Mouse (Mus musculus) adrenal gland, postnatal 4 days (tissue): ENCODE results near the gene Slc9a1. TPM values are rescaled to one million over a fixed set of nuclear protein-coding genes. Genes with fewer than 3 reads are reported as not detected.

Experiments used
- DNase-seq, 2 experiments: peaks; one replicate each; pipeline ENCODE4 v3.0.0; 2021 to 2022; ENCODE audit warnings: low spot score in 2 of 2, mixed read lengths in 2 of 2
- total RNA-seq, 2 experiments: library from RNA; stranded (reverse); gene quantifications; 2 replicates each; pipeline ENCODE4 v1.2.3; 2021

Gene Slc9a1
- total RNA-seq, 2 experiments from 2014 or later = 52.9 to 54.4 TPM

GRCm38 (mm10) chr4:133400098-133400497, 30.6 kb downstream of the Slc9a1 start:
- no peak for DNase-seq

- DNase-seq = no peak
Observed at GRCm38 (mm10) chr4:133402011-133402410, 32.5 kb downstream of the Slc9a1 start.

- DNase-seq = no peak
Observed at GRCm38 (mm10) chr4:133403611-133404228, 34.2 kb downstream of the Slc9a1 start.

- no peak for DNase-seq
Observed at GRCm38 (mm10) chr4:133404256-133404655, 34.8 kb downstream of the Slc9a1 start.

- no peak for DNase-seq
Observed at GRCm38 (mm10) chr4:133406313-133407056, 37.0 kb downstream of the Slc9a1 start.

GRCm38 (mm10) chr4:133407114-133407787, 37.7 kb downstream of the Slc9a1 start:
- DNase-seq = peak in 1 of 2 experiments; percentile 56

GRCm38 (mm10) chr4:133408006-133408405, 38.5 kb downstream of the Slc9a1 start:
- no peak for DNase-seq

GRCm38 (mm10) chr4:133410994-133411393, 41.5 kb downstream of the Slc9a1 start:
- DNase-seq = no peak

- DNase-seq = no peak
Observed at GRCm38 (mm10) chr4:133412096-133412495, 42.6 kb downstream of the Slc9a1 start.

- DNase-seq = no peak
Observed at GRCm38 (mm10) chr4:133412575-133413540, 43.4 kb downstream of the Slc9a1 start.

- no peak for DNase-seq
Observed at GRCm38 (mm10) chr4:133413617-133414016, 44.1 kb downstream of the Slc9a1 start.

GRCm38 (mm10) chr4:133414920-133415319, 45.4 kb downstream of the Slc9a1 start:
- no peak for DNase-seq

GRCm38 (mm10) chr4:133419312-133420004, 50.0 kb downstream of the Slc9a1 start:
- DNase-seq = peak; percentile 44 to 46

GRCm38 (mm10) chr4:133421989-133422388, 52.5 kb downstream of the Slc9a1 start:
- no peak for DNase-seq

GRCm38 (mm10) chr4:133422601-133423000, 53.1 kb downstream of the Slc9a1 start:
- DNase-seq = no peak

- no peak for DNase-seq
Observed at GRCm38 (mm10) chr4:133423108-133423507, 53.6 kb downstream of the Slc9a1 start.

- DNase-seq = no peak
Observed at GRCm38 (mm10) chr4:133423691-133424090, 54.2 kb downstream of the Slc9a1 start.

- DNase-seq = peak in 1 of 2 experiments; percentile 42
Observed at GRCm38 (mm10) chr4:133424100-133424499, 54.6 kb downstream of the Slc9a1 start.

GRCm38 (mm10) chr4:133426141-133426540, 56.6 kb downstream of the Slc9a1 start:
- DNase-seq = no peak

GRCm38 (mm10) chr4:133431508-133431907, 62.0 kb downstream of the Slc9a1 start:
- DNase-seq = no peak
